Mouse (Mus musculus) gastrocnemius, adult 2 months (tissue): ENCODE measurements at regions not wholly inside any gene's neighbourhood (a gene's known extent, or its start where the extent isn't known, plus 50 kb on each side); places are given as distances from the start of the nearest gene placed in this dataset.

Source experiments
- DNase-seq: peaks from one replicate; pipeline ENCODE4 v3.0.0; 2022
- H3K27ac ChIP-seq: fragments of 200-600 bp; 2 replicates; pipeline ENCODE4 v1.8.1; 2022; ENCODE audit warnings: mild to moderate bottlenecking
- H3K4me3 ChIP-seq: fragments of 200-600 bp; 2 replicates; pipeline ENCODE4 v1.8.1; 2022; ENCODE audit warnings: mild to moderate bottlenecking, moderate library complexity
- CTCF ChIP-seq: fragments of 200-600 bp; IDR thresholded peaks from 2 replicates; pipeline ENCODE4 v1.8.1; 2022; ENCODE audit warnings: antibody characterized with exemption, mild to moderate bottlenecking, moderate library complexity
- intact Hi-C: fragments of 180-260 bp; cut with DNase I; formaldehyde crosslinking; loops from one replicate; pipeline ENCODE4 v1.15.1; 2025

GRCm38 (mm10) chr14:61863475-61863874 is 256.2 kb downstream of the Kcnrg start:
- intact Hi-C loops: no loop called here
- H3K27ac ChIP-seq: peak overlapping the region; percentile 31; the same call in 1 of the 2 replicates
- TF ChIP-seq CTCF: no peak
- H3K4me3 ChIP-seq: no peak overlapping the region
- DNase-seq: peak; percentile 47

- no peak for TF ChIP-seq CTCF
- H3K27ac ChIP-seq: no peak overlapping the region
- intact Hi-C loops: no loop called here
- no peak for DNase-seq
- H3K4me3 ChIP-seq: no peak overlapping the region
These were observed 259.4 kb downstream of the Kcnrg start for GRCm38 (mm10) chr14:61866532-61867268.

GRCm38 (mm10) chr14:61874206-61874605 is 266.9 kb downstream of the Kcnrg start:
- intact Hi-C loops: no loop called here

GRCm38 (mm10) chr14:61879416-61879815 is 272.2 kb downstream of the Kcnrg start:
- DNase-seq: no peak
- intact Hi-C loops: no loop called here
- TF ChIP-seq CTCF: no peak
- H3K4me3 ChIP-seq: no peak overlapping the region
- H3K27ac ChIP-seq: no peak overlapping the region

More at GRCm38 (mm10) chr14:61874206-61874605, 266.9 kb downstream of the Kcnrg start:
- Histone ChIP-seq H3K27ac (no peak overlapping the region), H3K4me3 (no peak overlapping the region)
- TF ChIP-seq CTCF: no peak
- no peak for DNase-seq

- no peak for TF ChIP-seq CTCF
- Histone ChIP-seq H3K4me3 (no peak overlapping the region), H3K27ac (no peak overlapping the region)
- no peak for DNase-seq
- intact Hi-C loops: no loop called here
These were observed 273.4 kb downstream of the Kcnrg start for GRCm38 (mm10) chr14:61880514-61881259.

- no peak for TF ChIP-seq CTCF
- Histone ChIP-seq H3K4me3 (no peak overlapping the region), H3K27ac (no peak overlapping the region)
- DNase-seq: no peak
- intact Hi-C loops: no loop called here
These were observed 278.2 kb downstream of the Kcnrg start for GRCm38 (mm10) chr14:61885241-61886015.

- intact Hi-C loops: loop anchor here (10.0 kb wide), 1 partner anchor 315 kb away; no protein-coding TSS in a partner anchor
- no peak for TF ChIP-seq CTCF
These were observed 282.4 kb downstream of the Kcnrg start for GRCm38 (mm10) chr14:61889626-61890025.

GRCm38 (mm10) chr14:61893786-61894185 is 286.5 kb downstream of the Kcnrg start:
- Histone ChIP-seq H3K27ac (no peak overlapping the region), H3K4me3 (no peak overlapping the region)
- intact Hi-C loops: loop anchor here (10.0 kb wide), 1 partner anchor 319 kb away; no protein-coding TSS in a partner anchor
- DNase-seq: no peak
- no peak for TF ChIP-seq CTCF

More at GRCm38 (mm10) chr14:61889626-61890025, 282.4 kb downstream of the Kcnrg start:
- peak; percentile 55 for DNase-seq
- Histone ChIP-seq H3K4me3 (peak overlapping the region; percentile 36), H3K27ac (peak overlapping the region; percentile 89)

- intact Hi-C loops: loop anchor here (10.0 kb wide), 1 partner anchor 322 kb away; no protein-coding TSS in a partner anchor
- TF ChIP-seq CTCF: no peak
- DNase-seq: no peak
- Histone ChIP-seq H3K27ac (no peak overlapping the region), H3K4me3 (no peak overlapping the region)
These were observed 289.6 kb downstream of the Kcnrg start for GRCm38 (mm10) chr14:61896879-61897278.

GRCm38 (mm10) chr14:61898664-61899063 is 291.4 kb downstream of the Kcnrg start:
- no peak for DNase-seq
- Histone ChIP-seq H3K27ac (no peak overlapping the region), H3K4me3 (no peak overlapping the region)
- no peak for TF ChIP-seq CTCF
- intact Hi-C loops: loop anchor here (10.0 kb wide), 1 partner anchor 324 kb away; no protein-coding TSS in a partner anchor

GRCm38 (mm10) chr14:61904426-61905124 is 297.3 kb downstream of the Kcnrg start:
- DNase-seq: no peak
- TF ChIP-seq CTCF: no peak
- H3K27ac ChIP-seq: no peak overlapping the region
- no peak overlapping the region for H3K4me3 ChIP-seq
- intact Hi-C loops: no loop called here

- TF ChIP-seq CTCF: no peak
- H3K4me3 ChIP-seq: no peak overlapping the region
- intact Hi-C loops: no loop called here
- DNase-seq: no peak
- no peak overlapping the region for H3K27ac ChIP-seq
These were observed 310.9 kb downstream of the Kcnrg start for GRCm38 (mm10) chr14:61918113-61918512.
